Mouse (Mus musculus) layer of hippocampus, postnatal 10 days (tissue): Measurements from ENCODE around the gene Fgf12. TPM values are rescaled to one million over a fixed set of nuclear protein-coding genes. Genes with fewer than 3 reads are reported as not detected.
A peak's percentile ranks its signal among the peaks of the same experiment; 100 is the strongest.

Source experiments
- DNase-seq, 2 experiments: peaks; one replicate each; pipeline ENCODE4 v3.0.0; 2021; ENCODE audit warnings: low spot score in 2 of 2
- total RNA-seq, 2 experiments: library from RNA; stranded (reverse); gene quantifications; 2 replicates each; pipeline ENCODE4 v1.2.3; 2021

The Fgf12 gene
- total RNA-seq, 2 experiments from 2014 or later = 152 to 153 TPM

DNA sequence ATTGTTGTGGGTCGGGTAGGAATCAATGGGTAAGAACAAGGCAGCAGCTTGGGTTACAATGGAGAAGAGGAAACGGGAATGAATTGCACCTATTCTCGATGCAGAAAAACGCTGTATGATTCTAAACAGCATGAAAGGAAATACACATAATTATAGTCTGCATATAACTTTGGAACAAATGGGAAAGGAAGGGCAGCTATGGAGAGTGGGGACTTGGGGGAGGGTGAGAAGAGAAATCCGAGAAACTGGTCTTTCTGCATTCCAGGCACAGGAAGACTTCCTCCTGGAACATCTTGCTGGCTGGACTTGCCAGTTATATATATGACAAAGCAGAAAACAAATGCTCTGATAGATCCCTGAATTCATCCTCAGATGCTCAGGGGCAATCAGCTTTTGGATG, 127.2 kb downstream of the Fgf12 start:
- no peak for DNase-seq

- no peak for DNase-seq
Measured at GRCm38 (mm10) chr16:28614412-28614811, 138.5 kb downstream of the Fgf12 start.

DNA sequence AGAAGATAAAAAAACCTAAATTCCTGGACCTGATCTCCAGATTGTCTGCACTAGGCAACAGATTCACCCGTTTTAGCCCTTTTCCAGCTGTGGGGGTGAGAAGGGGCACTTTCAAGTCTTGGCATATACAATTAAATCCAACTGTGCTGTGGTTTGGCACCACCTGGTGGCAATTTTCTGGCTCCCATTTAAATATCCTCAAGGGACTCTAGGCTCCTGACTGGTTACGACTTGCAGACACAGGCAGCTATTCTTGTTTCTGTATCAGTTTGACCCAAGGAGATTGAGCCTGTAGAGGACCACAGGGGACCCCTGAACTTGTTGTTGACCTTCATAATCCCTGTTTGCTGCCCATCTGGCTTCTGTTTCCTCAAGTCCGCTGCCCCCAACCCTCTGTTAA, 141.9 kb downstream of the Fgf12 start:
- DNase-seq = peak; percentile 25 to 41

- DNase-seq = no peak
Measured at GRCm38 (mm10) chr16:28603155-28603554, 149.7 kb downstream of the Fgf12 start.

DNA sequence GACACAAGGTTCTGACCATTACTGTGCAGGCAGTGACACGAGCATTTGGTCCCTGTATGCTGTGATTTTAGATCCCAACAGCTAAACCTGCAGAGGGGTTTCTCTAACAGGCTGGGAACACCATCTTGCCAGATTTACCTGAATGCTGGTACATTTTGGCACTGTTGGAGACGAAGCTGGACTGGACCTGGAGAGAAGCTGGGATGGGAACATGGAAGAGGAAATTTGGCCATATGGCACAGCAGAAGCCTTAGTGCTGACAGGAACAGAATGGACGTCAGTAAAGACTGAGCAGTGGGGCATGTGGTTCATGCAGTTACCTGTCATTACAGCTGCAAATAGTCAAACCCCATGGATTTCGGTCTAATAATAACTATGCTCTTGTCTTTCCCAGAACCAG, 151.1 kb downstream of the Fgf12 start:
- DNase-seq = no peak

GRCm38 (mm10) chr16:28596112-28596511, 156.8 kb downstream of the Fgf12 start:
- DNase-seq = peak; percentile 28 to 44

GRCm38 (mm10) chr16:28593075-28593915, 159.6 kb downstream of the Fgf12 start:
- peak; percentile 85 for DNase-seq

DNA sequence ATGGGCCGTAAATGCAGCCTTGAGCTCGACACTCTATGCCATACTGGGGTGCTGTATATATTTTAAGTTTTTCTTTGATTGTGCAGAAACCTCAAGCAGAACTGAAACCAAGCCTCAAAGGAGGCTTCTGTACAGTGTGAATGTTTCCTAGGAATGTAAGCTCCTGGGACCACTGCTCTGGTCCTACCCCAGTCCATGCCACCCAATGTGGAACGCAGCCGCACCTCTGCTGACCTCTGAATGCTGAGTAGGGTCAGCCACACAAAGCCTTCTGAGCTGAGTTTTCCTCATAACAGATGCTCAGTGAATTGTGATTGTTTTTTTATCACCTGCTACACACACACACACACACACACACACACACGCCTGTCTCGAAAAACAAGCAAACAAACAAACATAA, 160.4 kb downstream of the Fgf12 start:
- DNase-seq = no peak

DNA sequence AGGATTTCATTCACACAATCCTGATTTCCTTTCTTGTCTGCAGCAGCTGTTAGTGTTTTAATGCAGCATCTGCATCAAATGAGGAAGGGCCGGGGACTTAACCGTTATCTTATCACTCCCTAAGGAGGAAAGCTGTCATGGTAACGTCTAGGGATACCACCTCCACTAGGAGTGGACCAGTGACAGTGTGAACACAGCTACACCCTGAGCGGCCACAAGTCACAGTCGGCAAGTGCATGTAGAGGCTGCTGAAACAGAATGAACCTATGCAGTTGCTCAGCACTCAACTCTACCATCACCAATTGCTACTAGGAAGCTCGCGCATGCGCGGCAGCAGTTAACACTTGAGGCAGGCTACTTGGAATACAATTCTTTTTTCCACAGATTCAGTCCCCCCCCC, 161.3 kb downstream of the Fgf12 start:
- DNase-seq = no peak

- no peak for DNase-seq
Measured at GRCm38 (mm10) chr16:28572212-28572611, 180.7 kb downstream of the Fgf12 start.

GRCm38 (mm10) chr16:28564716-28565217, 188.1 kb downstream of the Fgf12 start:
- peak; percentile 14 to 28 for DNase-seq

- peak; percentile 9 to 25 for DNase-seq
Measured at GRCm38 (mm10) chr16:28564075-28564715, 188.7 kb downstream of the Fgf12 start.

DNA sequence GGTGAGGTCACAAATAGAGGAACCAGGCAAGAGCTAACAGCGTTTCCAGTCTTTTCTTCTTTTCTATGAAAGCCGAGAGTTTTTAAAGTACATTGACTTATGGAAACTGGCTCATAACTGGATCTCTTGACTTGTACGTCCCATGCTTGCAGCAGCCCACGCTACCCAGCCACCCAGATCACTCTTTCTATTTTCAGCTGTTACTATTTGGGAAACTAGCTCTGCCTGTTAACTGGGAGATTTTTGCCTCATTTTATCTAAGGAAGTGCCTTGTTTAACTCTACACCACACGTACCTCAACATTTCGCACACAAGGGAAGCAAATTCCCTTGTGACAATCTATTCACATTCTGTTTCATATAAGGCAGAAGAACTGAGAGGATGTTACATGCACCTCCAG, 190.0 kb downstream of the Fgf12 start:
- DNase-seq = no peak

GRCm38 (mm10) chr16:28555219-28555618, 197.6 kb downstream of the Fgf12 start:
- no peak for DNase-seq

DNA sequence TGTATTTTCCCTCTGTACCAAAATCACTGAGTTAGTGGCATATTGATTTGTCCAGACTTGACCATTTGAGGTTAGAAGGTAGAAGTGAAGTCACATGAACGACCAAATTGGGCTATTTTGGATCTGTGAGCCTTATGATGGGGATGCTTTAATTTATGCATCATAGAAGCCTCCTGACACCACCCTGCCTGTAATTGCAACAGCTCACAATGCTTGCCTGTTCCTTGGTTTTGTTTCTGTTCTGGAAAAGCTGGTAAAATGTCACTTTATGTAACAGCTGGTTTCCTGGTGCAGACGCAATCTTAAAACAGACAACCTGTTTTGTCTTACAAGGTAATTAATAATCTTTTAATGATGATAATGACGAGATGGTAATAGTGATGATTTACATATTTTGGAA, 213.4 kb downstream of the Fgf12 start:
- DNase-seq = no peak

GRCm38 (mm10) chr16:28517596-28518524, 235.0 kb downstream of the Fgf12 start:
- peak; percentile 79 to 85 for DNase-seq

DNA sequence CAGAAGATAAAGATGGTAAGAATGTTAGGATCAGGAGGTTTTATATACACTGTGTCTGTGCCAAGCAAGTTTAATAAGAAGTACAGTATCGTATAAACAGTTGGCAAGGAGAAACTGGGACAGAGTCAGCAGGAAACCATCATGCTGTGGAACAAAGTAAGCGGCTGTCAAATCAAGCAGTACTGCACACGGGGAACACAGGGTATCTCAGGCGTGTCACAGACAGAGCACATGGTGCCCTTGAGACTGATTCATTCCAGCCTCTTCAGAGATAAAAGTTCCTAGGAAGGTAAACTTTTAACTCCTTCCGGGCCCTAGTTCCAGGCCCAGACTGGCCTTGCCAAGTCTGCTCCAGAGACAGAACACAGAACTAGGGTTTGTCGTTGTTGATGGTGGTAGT, 240.4 kb downstream of the Fgf12 start:
- no peak for DNase-seq

GRCm38 (mm10) chr16:28511413-28511812, 241.5 kb downstream of the Fgf12 start:
- DNase-seq = no peak

GRCm38 (mm10) chr16:28497971-28498607, 254.8 kb downstream of the Fgf12 start:
- DNase-seq = peak; percentile 9 to 28

GRCm38 (mm10) chr16:28491711-28492110, 261.2 kb downstream of the Fgf12 start:
- DNase-seq = peak; percentile 19 to 26

DNA sequence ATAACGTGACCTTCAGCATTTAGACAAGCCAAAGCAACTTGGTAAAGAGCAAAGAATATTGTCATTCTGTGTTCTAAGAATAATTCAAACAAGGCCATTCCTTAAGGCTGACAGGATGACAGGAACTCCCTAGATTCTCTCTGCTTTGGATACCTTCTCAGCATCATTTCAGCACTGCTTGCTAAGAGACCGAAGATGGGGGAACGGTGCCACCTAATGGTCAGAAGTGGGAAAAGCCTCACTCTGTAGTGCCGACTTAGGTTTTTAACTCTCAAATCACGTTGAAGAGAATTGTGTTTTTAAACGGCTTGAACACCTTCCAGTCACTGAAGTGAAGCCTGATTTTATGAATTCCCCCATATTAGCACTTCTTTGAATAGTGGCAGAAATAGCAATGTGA, 262.4 kb downstream of the Fgf12 start:
- peak; percentile 85 to 88 for DNase-seq
